8 mouse cellular contexts compared by ENCODE assay signal in the genomic region with DNA sequence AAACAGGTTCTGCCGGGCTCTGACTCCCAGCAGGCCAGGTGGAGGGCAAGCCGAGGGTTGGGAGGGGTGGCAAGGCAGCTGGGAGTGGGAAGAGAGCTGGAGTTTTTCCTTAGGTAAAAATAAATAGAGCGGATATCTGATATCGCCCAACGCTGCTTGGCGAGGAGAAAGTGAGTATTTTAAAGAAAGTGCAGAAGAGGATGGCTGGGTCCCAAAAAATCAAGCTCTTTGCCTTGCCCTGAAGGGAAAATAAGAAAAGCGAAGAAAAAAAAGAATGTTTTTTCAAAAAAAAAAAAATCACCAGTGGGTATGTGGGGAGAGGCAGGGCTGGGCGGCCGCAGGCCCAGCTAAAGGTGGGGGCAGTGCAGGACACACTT. TPM values are rescaled to one million over a fixed set of nuclear protein-coding genes. Genes with fewer than 3 reads are reported as not detected.
DNase-seq lines count a peak whose midpoint lies in the region; ATAC-seq and TF ChIP-seq lines count a peak whose summit lies in the region.
"Had no signal": no experiment of that assay in that cellular context is flagged by ENCODE, and none has a peak within 500 bp of the region (broad histone marks: within the 10 kb centered on the region; RNA-seq: fewer than 3 reads in every experiment).

No protein-coding gene starts in this region.

- no peak for TF ChIP-seq CTCF in left cerebral cortex, adult 2 months (IDR thresholded peaks at IDR 0.05)

- no peaks in the 10 kb centered on the region for H3K27me3 ChIP-seq in embryonic facial prominence, embryonic 15.5 days
- H3K27me3 ChIP-seq in intestine, embryonic 15.5 days (replicated peaks), result 0 out of 2 replicates have a peak, but pooled peaks cover 2% of the 10 kb centered on the region
- H3K27me3 ChIP-seq in neural tube, embryonic 13.5 days, result peaks cover 22% of the 10 kb centered on the region

- no peak for DNase-seq in left cerebral cortex, adult 2 months (ENCODE audit: extremely low spot score in 1 of 2, low spot score in 2 of 2)
- no peak for DNase-seq in left cerebral cortex, postnatal 4 days
- no peak for DNase-seq in spleen, postnatal 4 days (ENCODE audit: low spot score in 2 of 2)
- no peak for DNase-seq in gastrocnemius, adult 18-20 months (ENCODE audit: low spot score)
- DNase-seq: spleen, adult 18-20 months had no signal

- H3K4me1 ChIP-seq in embryonic facial prominence, embryonic 15.5 days, result peaks cover 46% of the 10 kb centered on the region
- H3K4me1 ChIP-seq in intestine, embryonic 15.5 days (replicated peaks), result peaks cover 12% of the 10 kb centered on the region
- peaks cover 46% of the 10 kb centered on the region for H3K4me1 ChIP-seq in neural tube, embryonic 13.5 days (replicated peaks)

- peak overlapping the region; percentile 56 for H3K4me3 ChIP-seq in left cerebral cortex, adult 2 months
- peak overlapping the region; percentile 60 for H3K4me3 ChIP-seq in embryonic facial prominence, embryonic 15.5 days (replicated peaks)
- H3K4me3 ChIP-seq in intestine, embryonic 15.5 days (replicated peaks), result peak overlapping the region; percentile 52
- H3K4me3 ChIP-seq in neural tube, embryonic 13.5 days, result peak overlapping the region; percentile 55

- H3K36me3 ChIP-seq in embryonic facial prominence, embryonic 15.5 days, result no peaks in the 10 kb centered on the region
- H3K36me3 ChIP-seq in intestine, embryonic 15.5 days, result no peaks in the 10 kb centered on the region
- no peaks in the 10 kb centered on the region for H3K36me3 ChIP-seq in neural tube, embryonic 13.5 days

- H3K4me2 ChIP-seq in embryonic facial prominence, embryonic 15.5 days (replicated peaks), result peak overlapping the region; percentile 88
- H3K4me2 ChIP-seq in intestine, embryonic 15.5 days (replicated peaks), result peak overlapping the region; percentile 92
- H3K4me2 ChIP-seq in neural tube, embryonic 13.5 days, result peak overlapping the region; percentile 86

- no peaks in the 10 kb centered on the region for H3K9me3 ChIP-seq in embryonic facial prominence, embryonic 15.5 days (replicated peaks)
- H3K9me3 ChIP-seq in intestine, embryonic 15.5 days, result no peaks in the 10 kb centered on the region
- no peaks in the 10 kb centered on the region for H3K9me3 ChIP-seq in neural tube, embryonic 13.5 days

- H3K27ac ChIP-seq in left cerebral cortex, adult 2 months, result peak overlapping the region; percentile 89
- peak overlapping the region; percentile 99 for H3K27ac ChIP-seq in embryonic facial prominence, embryonic 15.5 days (replicated peaks)
- H3K27ac ChIP-seq in intestine, embryonic 15.5 days, result peak overlapping the region; percentile 93
- H3K27ac ChIP-seq in neural tube, embryonic 13.5 days (replicated peaks), result peak overlapping the region; percentile 84

- H3K9ac ChIP-seq in embryonic facial prominence, embryonic 15.5 days, result peak overlapping the region; percentile 50
- peak overlapping the region; percentile 54 for H3K9ac ChIP-seq in intestine, embryonic 15.5 days
- peak overlapping the region; percentile 73 for H3K9ac ChIP-seq in neural tube, embryonic 13.5 days

- intact Hi-C loops in left cerebral cortex, adult 2 months (cut with DNase I), result loop anchor here (2.0 to 5.0 kb wide), 3 partner anchors 76 to 331 kb away; a partner anchor contains a TSS
- intact Hi-C loops in left cerebral cortex, postnatal 4 days (cut with DNase I), result loop anchor here (2.0 to 5.0 kb wide), 2 partner anchors 121 to 213 kb away; no protein-coding TSS in a partner anchor

- no peak for ATAC-seq in embryonic facial prominence, embryonic 15.5 days (ENCODE audit: insufficient number of reproducible peaks, low FRiP score, low TSS enrichment, low read depth)
- no peak for ATAC-seq in intestine, embryonic 15.5 days
- ATAC-seq in neural tube, embryonic 13.5 days (ENCODE audit: low read depth), result no peak

- WGBS in embryonic facial prominence, embryonic 15.5 days, result 9% methylated on average over 9 of the region's 9 CpGs
- 13% methylated on average over 9 of the region's 9 CpGs for WGBS in intestine, embryonic 15.5 days
- WGBS in neural tube, embryonic 13.5 days, result 14% methylated on average over 9 of the region's 9 CpGs

RNA-seq across cellular contexts. Expression of a gene that starts 0.7 kb away (rescaled TPM):
- 10 to 100 TPM; 15.4 to 16.0 TPM for total RNA-seq in left cerebral cortex, adult 2 months (2021)
- 1 to 10 TPM; 6.5 to 7.0 TPM for total RNA-seq in left cerebral cortex, postnatal 4 days (2021)
- polyA plus RNA-seq in embryonic facial prominence, embryonic 15.5 days (2015; fragmentation: Nextera tagmentation; extraction: Ambion mirVana), result 67.5 and 71.6 TPM in 2 replicates
- polyA plus RNA-seq in intestine, embryonic 15.5 days (2015; fragmentation: Nextera tagmentation; extraction: Ambion mirVana), result 22.8 and 23.4 TPM in 2 replicates
- 8.1 and 10.4 TPM in 2 replicates for polyA plus RNA-seq in neural tube, embryonic 13.5 days (2015; fragmentation: Nextera tagmentation; extraction: Ambion mirVana)
- total RNA-seq in gastrocnemius, adult 18-20 months (2021), result 10 to 100 TPM; 41.9 to 54.3 TPM

RNA-seq across cellular contexts. Expression of a gene that starts 4.2 kb away (rescaled TPM):
- 10 to 100 TPM; 15.3 to 16.9 TPM for total RNA-seq in left cerebral cortex, adult 2 months (2021)
- 10 to 100 TPM; 14.9 to 17.4 TPM for total RNA-seq in left cerebral cortex, postnatal 4 days (2021)
- 83.6 and 97.9 TPM in 2 replicates for polyA plus RNA-seq in embryonic facial prominence, embryonic 15.5 days (2015; fragmentation: Nextera tagmentation; extraction: Ambion mirVana)
- polyA plus RNA-seq in intestine, embryonic 15.5 days (2015; fragmentation: Nextera tagmentation; extraction: Ambion mirVana), result 69.2 and 73.7 TPM in 2 replicates
- 58.4 and 62.2 TPM in 2 replicates for polyA plus RNA-seq in neural tube, embryonic 13.5 days (2015; fragmentation: Nextera tagmentation; extraction: Ambion mirVana)
- 10 to 100 TPM; 10.5 to 12.7 TPM for total RNA-seq in gastrocnemius, adult 18-20 months (2021)
